Mouse (Mus musculus) hindbrain, embryonic 11.5 days (tissue): ENCODE measurements around the gene Sbk2. TPM values are rescaled to one million over a fixed set of nuclear protein-coding genes. Genes with fewer than 3 reads are reported as not detected.

ENCODE experiments used
- ATAC-seq: fragments of 200-750 bp; cut with Nextera tagmentation; 2 replicates; pipeline ENCODE4 v1.8.0; 2017; ENCODE audit warnings: mild to moderate bottlenecking, moderate TSS enrichment, moderate library complexity; ENCODE audit not compliant: low FRiP score
- DNase-seq: peaks from one replicate; pipeline ENCODE4 v3.0.0-alpha.2; 2015; ENCODE audit warnings: low spot score
- H3K27ac ChIP-seq: fragments of 300-500 bp; sonication (generic); 2 replicates; pipeline ENCODE4 v1.5.1; 2014; ENCODE audit warnings: mild to moderate bottlenecking, low read depth, low read length
- H3K27me3 ChIP-seq: fragments of 300-500 bp; sonication (generic); 2 replicates; pipeline ENCODE4 v1.6.1; 2014; ENCODE audit warnings: mild to moderate bottlenecking, low read length, moderate library complexity, mixed read lengths; ENCODE audit not compliant: control insufficient read depth, insufficient read depth
- H3K36me3 ChIP-seq: fragments of 300-500 bp; sonication (generic); 2 replicates; pipeline ENCODE4 v1.6.1; 2014; ENCODE audit warnings: mild to moderate bottlenecking, low read length, moderate library complexity, mixed read lengths; ENCODE audit not compliant: control insufficient read depth, insufficient read depth
- H3K4me1 ChIP-seq: fragments of 300-500 bp; sonication (generic); replicated peaks from 2 replicates; pipeline ENCODE4 v1.6.1; 2014; ENCODE audit warnings: low read length, mixed read lengths; ENCODE audit not compliant: control insufficient read depth, insufficient read depth
- H3K4me2 ChIP-seq: fragments of 300-500 bp; sonication (generic); replicated peaks from 2 replicates; pipeline ENCODE4 v1.6.1; 2014; ENCODE audit warnings: mild to moderate bottlenecking, low read depth, low read length
- H3K4me3 ChIP-seq: fragments of 300-500 bp; sonication (generic); 2 replicates; pipeline ENCODE4 v1.5.1; 2014; ENCODE audit warnings: low read depth, low read length
- H3K9ac ChIP-seq: fragments of 300-500 bp; sonication (generic); 2 replicates; pipeline ENCODE4 v1.6.1; 2014; ENCODE audit warnings: low read depth, low read length
- H3K9me3 ChIP-seq: fragments of 300-500 bp; sonication (generic); 2 replicates; pipeline ENCODE4 v1.6.1; 2016; ENCODE audit warnings: low read length; ENCODE audit not compliant: control insufficient read depth
- WGBS: fragments of 180-500 bp; shearing (Covaris S2); extraction: QIAGEN DNeasy Blood & Tissue Kit; methylation state at CpG from one replicate; pipeline ENCODE4 v1.1.7; 2014; 5-methylcytosine and 5-hydroxymethylcytosine counted together
- polyA plus RNA-seq: library from polyadenylated mRNA; unstranded; fragments of >200 nt; fragmentation: Nextera tagmentation; extraction: Ambion mirVana; gene quantifications from 2 replicates; pipeline ENCODE4 v1.2.1, GENCODE M21; 2014

Sbk2 gene
- polyA plus RNA-seq, 1 experiment from 2014 or later, result 0.09 TPM

DNA sequence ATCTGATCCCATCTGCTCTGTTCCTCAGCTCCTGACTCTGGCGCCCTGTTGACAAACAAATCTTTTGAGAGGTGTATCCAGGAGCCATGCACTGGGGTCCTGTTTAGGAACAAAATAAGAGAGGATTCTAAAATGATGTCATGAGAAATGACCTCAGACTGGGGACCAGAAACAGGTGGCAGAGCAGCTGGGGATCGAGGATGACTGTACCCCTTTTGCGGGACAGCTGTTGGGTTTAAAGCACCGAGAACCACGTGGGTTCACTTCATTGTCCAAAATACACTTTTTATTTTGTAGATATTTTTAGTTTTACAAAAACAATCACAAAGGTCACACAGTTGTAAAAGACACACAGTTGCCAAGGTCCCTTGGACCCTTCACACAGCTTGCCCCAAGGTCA, 782 bp upstream of the Sbk2 start:
- DNase-seq (no peak), ATAC-seq (no peak)
- no peak overlapping the region for H3K9ac ChIP-seq
- H3K4me3 ChIP-seq, result no peak overlapping the region
- H3K27ac ChIP-seq, result no peak overlapping the region
- H3K4me1 ChIP-seq, result no peaks in the 10 kb centered on the region
- WGBS, result 85% methylated on average over 5 of the region's 5 CpGs
- no peak overlapping the region for H3K4me2 ChIP-seq
- no peaks in the 10 kb centered on the region for H3K9me3 ChIP-seq
- H3K36me3 ChIP-seq, result no peaks in the 10 kb centered on the region
- H3K27me3 ChIP-seq, result no peaks in the 10 kb centered on the region

DNA sequence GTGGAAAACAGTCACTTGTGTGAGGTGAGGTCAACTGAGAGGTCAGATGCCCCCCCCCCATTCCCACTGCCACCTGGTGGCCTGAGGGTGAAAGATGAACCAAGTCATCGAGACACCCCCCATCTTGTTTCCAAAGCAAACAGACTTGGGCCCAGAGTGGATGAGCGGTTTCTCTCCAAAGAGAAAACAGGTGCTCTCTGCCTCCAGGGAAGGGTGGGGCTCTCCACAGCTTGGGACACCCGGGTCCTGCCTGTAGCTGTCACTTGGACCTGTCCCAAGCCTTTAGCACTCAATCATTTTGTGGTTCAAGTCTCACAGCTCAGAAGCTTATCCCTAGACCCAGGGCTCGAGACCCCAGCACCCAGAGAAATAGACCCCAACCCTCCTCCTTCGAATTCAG, 679 bp downstream of the Sbk2 start:
- Histone ChIP-seq H3K4me1 (no peaks in the 10 kb centered on the region), H3K4me2 (no peak overlapping the region), H3K4me3 (no peak overlapping the region), H3K9me3 (no peaks in the 10 kb centered on the region), H3K36me3 (no peaks in the 10 kb centered on the region), H3K27ac (no peak overlapping the region), H3K27me3 (no peaks in the 10 kb centered on the region), H3K9ac (no peak overlapping the region)
- DNase-seq (no peak), ATAC-seq (no peak)
- 81% methylated on average over 5 of the region's 5 CpGs for whole genome bisulfite sequencing

DNA sequence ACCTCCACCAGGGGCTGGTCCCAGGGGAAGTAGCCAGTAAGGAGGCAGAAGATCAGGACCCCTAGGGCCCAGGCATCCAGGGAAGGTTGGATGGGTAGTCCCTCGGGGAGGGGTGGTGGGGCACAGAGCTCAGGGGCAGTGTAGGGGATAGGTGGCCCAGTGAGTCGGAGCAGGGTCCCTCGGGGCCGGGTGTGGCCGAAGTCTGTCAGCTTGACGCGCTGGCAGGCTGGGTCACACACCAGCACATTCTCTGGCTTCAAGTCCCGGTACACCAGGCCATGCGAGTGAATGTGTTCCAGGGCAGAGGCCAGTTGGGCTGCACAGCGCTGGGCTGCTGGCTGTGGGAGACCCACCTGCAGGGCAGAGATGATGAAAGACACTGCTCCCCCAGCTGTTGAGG, 6.8 kb downstream of the Sbk2 start:
- Histone ChIP-seq H3K4me2 (no peak overlapping the region), H3K9me3 (no peaks in the 10 kb centered on the region), H3K36me3 (no peaks in the 10 kb centered on the region), H3K4me3 (no peak overlapping the region), H3K27me3 (no peaks in the 10 kb centered on the region), H3K4me1 (no peaks in the 10 kb centered on the region), H3K9ac (no peak overlapping the region), H3K27ac (no peak overlapping the region)
- ATAC-seq, result no peak
- no peak for DNase-seq
- 88% methylated on average over 10 of the region's 10 CpGs for WGBS

DNA sequence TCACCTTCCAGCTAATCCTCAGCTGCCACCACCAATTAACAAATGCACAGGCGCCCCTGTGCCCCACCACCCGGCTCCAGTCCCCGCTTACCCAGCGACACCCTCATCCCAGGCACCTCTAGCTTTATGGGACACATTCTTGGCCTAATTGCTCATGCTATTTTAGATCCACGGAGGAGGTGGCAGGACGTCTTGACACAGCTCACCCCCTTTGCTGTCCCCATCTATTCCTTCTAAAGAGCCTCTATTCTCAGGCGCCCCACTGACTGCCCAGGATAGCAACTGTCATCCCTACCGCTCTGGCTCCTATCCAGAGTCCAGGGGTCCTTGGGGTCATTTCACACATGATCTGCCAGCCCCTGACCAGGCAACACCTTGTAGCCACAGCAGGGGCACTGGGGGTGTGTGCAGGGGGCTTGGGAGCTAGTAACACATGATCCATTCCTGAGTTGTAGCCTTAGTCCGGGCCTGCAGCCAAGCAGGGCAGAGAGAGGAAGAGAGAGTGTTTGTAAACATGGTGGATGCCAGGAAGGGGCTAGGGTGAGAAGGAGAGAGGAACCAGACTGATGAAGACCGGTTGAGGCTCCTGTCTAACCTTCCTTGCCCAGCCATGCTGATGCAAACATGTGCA, 10.3 kb downstream of the Sbk2 start:
- H3K4me2 ChIP-seq, result no peak overlapping the region
- no peaks in the 10 kb centered on the region for H3K36me3 ChIP-seq
- ATAC-seq (no peak), DNase-seq (no peak)
- H3K9ac ChIP-seq, result no peak overlapping the region
- H3K27me3 ChIP-seq, result no peaks in the 10 kb centered on the region
- H3K4me3 ChIP-seq, result no peak overlapping the region
- H3K4me1 ChIP-seq, result no peaks in the 10 kb centered on the region
- H3K27ac ChIP-seq, result no peak overlapping the region
- no peaks in the 10 kb centered on the region for H3K9me3 ChIP-seq
- 27% methylated on average over 10 of the region's 10 CpGs for WGBS

DNA sequence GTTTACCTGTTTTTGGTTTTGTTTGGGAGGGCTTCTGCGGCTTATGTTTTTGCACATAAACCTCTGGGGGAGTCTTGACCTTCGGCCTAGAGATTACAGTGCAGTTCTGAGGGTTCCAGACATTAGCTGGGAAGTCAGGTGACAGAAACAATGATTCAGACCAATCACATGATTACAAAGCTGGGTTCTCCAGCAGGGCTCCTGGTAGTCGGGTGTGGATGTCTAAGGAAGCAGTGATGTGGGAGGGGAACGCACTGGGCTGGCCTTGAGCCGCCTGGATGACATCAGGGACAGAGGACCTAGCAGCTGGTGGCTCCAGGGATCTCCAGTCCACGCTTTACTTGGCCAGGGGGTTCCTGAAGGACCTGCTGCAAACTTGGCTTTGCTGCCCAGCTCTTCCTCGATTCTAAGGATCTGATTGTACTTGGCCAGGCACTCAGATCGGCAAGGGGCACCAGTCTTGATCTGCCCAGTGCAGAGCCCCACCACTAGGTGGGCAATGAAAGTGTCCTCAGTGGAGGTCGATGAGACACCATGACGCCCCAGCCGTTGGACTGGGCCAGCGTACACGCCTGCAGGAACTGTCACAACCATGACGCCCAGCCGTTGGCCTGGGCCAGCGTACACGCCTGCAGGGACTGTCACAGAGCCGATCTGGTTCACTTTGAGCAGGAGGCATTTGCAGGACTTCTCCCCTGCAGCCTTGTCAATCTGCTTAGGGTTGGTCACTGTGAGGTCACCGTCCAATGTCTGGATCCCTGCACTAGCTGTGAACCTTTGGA, 13.5 kb downstream of the Sbk2 start:
- Histone ChIP-seq H3K4me2 (no peak overlapping the region), H3K4me3 (no peak overlapping the region), H3K36me3 (no peaks in the 10 kb centered on the region), H3K27me3 (no peaks in the 10 kb centered on the region), H3K9me3 (no peaks in the 10 kb centered on the region), H3K27ac (no peak overlapping the region), H3K4me1 (no peaks in the 10 kb centered on the region), H3K9ac (no peak overlapping the region)
- ATAC-seq (no peak), DNase-seq (no peak)
- 84% methylated on average over 19 of the region's 19 CpGs for WGBS

DNA sequence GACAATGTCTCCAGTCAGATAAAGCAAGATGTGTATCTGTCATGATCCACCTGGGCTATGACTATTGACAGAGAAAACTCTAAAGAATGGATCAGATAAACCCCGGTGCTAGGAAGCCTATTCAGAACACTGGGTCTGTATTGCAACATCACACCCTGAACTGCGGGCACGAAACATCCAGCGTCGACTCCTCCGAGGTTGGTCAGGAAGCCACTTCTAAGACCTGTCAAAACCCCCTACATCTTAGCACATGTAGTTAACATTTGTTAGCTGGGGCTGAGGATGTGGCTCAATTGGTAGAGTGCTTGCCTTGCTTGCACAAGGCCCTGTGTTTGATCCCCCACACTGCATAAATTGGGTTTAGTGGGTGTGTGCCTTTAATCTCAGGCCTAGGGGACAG, 15.8 kb downstream of the Sbk2 start:
- Histone ChIP-seq H3K4me1 (no peaks in the 10 kb centered on the region), H3K9ac (no peak overlapping the region), H3K27ac (no peak overlapping the region), H3K9me3 (no peaks in the 10 kb centered on the region), H3K4me3 (no peak overlapping the region), H3K4me2 (no peak overlapping the region), H3K36me3 (no peaks in the 10 kb centered on the region), H3K27me3 (no peaks in the 10 kb centered on the region)
- no peak for ATAC-seq
- 73% methylated on average over 6 of the region's 6 CpGs for WGBS
- DNase-seq, result no peak

DNA sequence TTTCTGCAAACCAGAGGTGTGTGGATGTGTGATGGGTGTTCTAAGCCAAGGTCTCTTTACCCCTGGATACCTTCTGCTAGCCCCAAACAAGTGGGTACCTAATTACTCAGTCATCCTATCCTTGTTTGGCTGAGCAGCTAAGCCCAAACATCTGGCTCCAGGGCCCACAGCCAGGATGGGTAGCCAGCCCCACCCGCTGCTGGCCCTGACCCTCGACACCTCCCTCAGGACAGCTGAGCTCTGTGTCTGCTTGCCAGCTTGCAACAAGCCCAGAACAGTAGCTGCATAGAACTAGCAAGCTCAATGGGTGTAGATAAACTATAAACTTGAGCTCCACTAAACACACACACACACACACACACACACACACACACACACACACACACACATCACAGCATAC, 16.4 kb downstream of the Sbk2 start:
- ATAC-seq, result no peak
- H3K36me3 ChIP-seq, result no peaks in the 10 kb centered on the region
- 52% methylated on average over 2 of the region's 2 CpGs for WGBS

DNA sequence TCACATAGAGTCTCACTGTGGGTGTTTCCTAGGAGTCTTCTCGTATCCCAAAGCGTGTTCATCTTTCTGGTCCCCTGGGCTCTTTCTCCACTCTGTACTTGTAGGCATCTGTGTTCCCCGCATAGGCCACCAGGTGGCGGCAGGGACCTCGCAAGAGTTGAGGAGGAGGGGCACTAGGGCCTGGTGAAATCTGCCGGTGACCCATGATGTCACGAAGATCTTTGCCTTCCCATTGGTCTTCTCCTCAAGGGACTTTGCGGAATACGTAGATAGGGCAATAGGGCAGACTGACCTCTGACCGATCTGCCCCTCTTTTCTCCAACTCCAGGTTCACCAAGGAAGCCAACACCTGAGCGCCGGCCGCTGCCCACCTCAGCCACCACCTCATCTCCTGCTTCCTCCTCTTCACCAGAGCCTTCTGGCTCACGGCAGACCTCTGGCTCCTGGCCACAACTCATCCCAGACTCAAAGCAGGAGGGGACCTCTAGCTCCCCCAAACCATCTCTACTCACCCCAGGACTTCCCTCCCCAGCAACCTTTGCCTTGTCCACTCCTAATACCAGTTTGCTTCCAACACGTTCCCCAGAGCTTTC, 20.9 kb downstream of the Sbk2 start:
- Histone ChIP-seq H3K27me3 (no peaks in the 10 kb centered on the region), H3K27ac (no peak overlapping the region), H3K36me3 (no peaks in the 10 kb centered on the region), H3K4me2 (peak overlapping the region; percentile 33), H3K9me3 (no peaks in the 10 kb centered on the region), H3K4me3 (peak overlapping the region; percentile 20; the same call in 1 of the 2 replicates), H3K9ac (no peak overlapping the region), H3K4me1 (no peaks in the 10 kb centered on the region)
- 18% methylated on average over 15 of the region's 15 CpGs for WGBS
- peak; percentile 92 for DNase-seq
- peak; percentile 80 for ATAC-seq

More for the DNA sequence above, 16.4 kb downstream of the Sbk2 start:
- Histone ChIP-seq H3K9me3 (no peaks in the 10 kb centered on the region), H3K9ac (no peak overlapping the region), H3K4me2 (no peak overlapping the region), H3K4me1 (no peaks in the 10 kb centered on the region), H3K4me3 (no peak overlapping the region), H3K27me3 (no peaks in the 10 kb centered on the region), H3K27ac (no peak overlapping the region)
- DNase-seq, result no peak

DNA sequence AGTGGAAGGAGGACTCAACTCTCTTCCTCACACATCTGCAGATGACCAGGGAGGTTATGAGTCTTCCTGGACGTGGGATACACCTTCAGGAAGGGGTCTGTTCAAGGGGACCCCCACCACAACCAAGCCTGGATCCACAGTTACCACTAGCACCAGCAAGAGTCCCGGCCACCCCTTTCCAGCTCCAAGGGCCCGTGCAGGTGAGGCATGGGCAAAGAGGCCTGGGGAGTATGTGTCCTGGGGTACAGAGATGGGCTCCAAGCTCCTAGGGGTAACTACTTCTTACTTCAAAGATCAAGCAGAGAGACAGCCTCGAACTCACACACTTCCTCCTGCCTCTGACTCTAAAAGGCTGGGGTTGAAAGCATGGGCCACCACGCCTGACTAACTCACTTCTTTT, 21.5 kb downstream of the Sbk2 start:
- H3K9me3 ChIP-seq, result no peaks in the 10 kb centered on the region
- 59% methylated on average over 5 of the region's 5 CpGs for WGBS
- no peak overlapping the region for H3K9ac ChIP-seq
- H3K4me1 ChIP-seq, result no peaks in the 10 kb centered on the region
- no peak for DNase-seq
- H3K4me3 ChIP-seq, result no peak overlapping the region
- H3K36me3 ChIP-seq, result no peaks in the 10 kb centered on the region
- H3K27ac ChIP-seq, result no peak overlapping the region
- H3K27me3 ChIP-seq, result no peaks in the 10 kb centered on the region
- H3K4me2 ChIP-seq, result no peak overlapping the region
- ATAC-seq, result no peak
